Mouse (Mus musculus): ENCODE results near the gene Rnasel. TPM values are rescaled to one million over a fixed set of nuclear protein-coding genes. Genes with fewer than 3 reads are reported as not detected.

The Rnasel gene
- total RNA-seq, 2 experiments from 2014 or later, result 8.8 to 9.3 TPM

- intact Hi-C loops (cut with DNase I), result no loop called here
Observed at GRCm38 (mm10) chr1:153733181-153733580, 16.0 kb upstream of the Rnasel start.

GRCm38 (mm10) chr1:153734866-153735265 is 14.4 kb upstream of the Rnasel start:
- intact Hi-C loops (cut with DNase I), result no loop called here
- no peak for DNase-seq (ENCODE audit: low spot score in 2 of 2)

More at GRCm38 (mm10) chr1:153733181-153733580, 16.0 kb upstream of the Rnasel start:
- DNase-seq (ENCODE audit: low spot score in 2 of 2), result no peak

GRCm38 (mm10) chr1:153736096-153736495 is 13.1 kb upstream of the Rnasel start:
- intact Hi-C loops (cut with DNase I), result no loop called here
- DNase-seq (ENCODE audit: low spot score in 2 of 2), result no peak

GRCm38 (mm10) chr1:153737101-153738085 is 11.8 kb upstream of the Rnasel start:
- DNase-seq (ENCODE audit: low spot score in 2 of 2), result peak in 1 of 2 experiments; percentile 51
- intact Hi-C loops (cut with DNase I), result loop anchor here (2.0 kb wide), 1 partner anchor 59 kb away; no protein-coding TSS in a partner anchor

- intact Hi-C loops (cut with DNase I), result loop anchor here (2.0 to 10.0 kb wide), 2 partner anchors 61 to 255 kb away; partner anchors contain the start of gene Dhx9
- no peak for DNase-seq (ENCODE audit: low spot score in 2 of 2)
Observed at GRCm38 (mm10) chr1:153739437-153740015, 9.7 kb upstream of the Rnasel start.

GRCm38 (mm10) chr1:153740145-153740544 is 9.1 kb upstream of the Rnasel start, which contains the start of gene Rgs16:
TSS of gene Rgs16 (plus strand) at chr1:153740349.
- intact Hi-C loops (cut with DNase I), result loop anchor here (10.0 kb wide), 1 partner anchor 255 kb away; the partner anchor contains the start of gene Dhx9
- DNase-seq (ENCODE audit: low spot score in 2 of 2), result peak; percentile 51 to 54

GRCm38 (mm10) chr1:153740775-153741400 is 8.3 kb upstream of the Rnasel start:
- intact Hi-C loops (cut with DNase I), result loop anchor here (10.0 kb wide), 1 partner anchor 256 kb away; the partner anchor contains the start of gene Dhx9
- DNase-seq (ENCODE audit: low spot score in 2 of 2), result no peak

GRCm38 (mm10) chr1:153741551-153742316 is 7.5 kb upstream of the Rnasel start:
- intact Hi-C loops (cut with DNase I), result loop anchor here (1.0 to 10.0 kb wide), 2 partner anchors 184 to 257 kb away; partner anchors contain the start of gene Dhx9
- no peak for DNase-seq (ENCODE audit: low spot score in 2 of 2)

- peak; percentile 79 to 81 for DNase-seq (ENCODE audit: low spot score in 2 of 2)
- intact Hi-C loops (cut with DNase I), result loop anchor here (1.0 to 10.0 kb wide), 2 partner anchors 185 to 258 kb away; partner anchors contain the start of gene Dhx9
Observed at GRCm38 (mm10) chr1:153742374-153743155, 6.7 kb upstream of the Rnasel start.

- intact Hi-C loops (cut with DNase I), result loop anchor here (1.0 to 10.0 kb wide), 4 partner anchors 101 to 435 kb away; partner anchors contain the start of gene Dhx9
- no peak for DNase-seq (ENCODE audit: low spot score in 2 of 2)
Observed at GRCm38 (mm10) chr1:153746119-153746670, 3.0 kb upstream of the Rnasel start.

GRCm38 (mm10) chr1:153746728-153747127 is 2.5 kb upstream of the Rnasel start:
- peak; percentile 73 for DNase-seq (ENCODE audit: low spot score in 2 of 2)
- intact Hi-C loops (cut with DNase I), result loop anchor here (1.0 to 10.0 kb wide), 4 partner anchors 101 to 434 kb away; partner anchors contain the start of gene Dhx9

- intact Hi-C loops (cut with DNase I), result loop anchor here (2.0 to 10.0 kb wide), 3 partner anchors 99 to 433 kb away; partner anchors contain the start of gene Dhx9
- DNase-seq (ENCODE audit: low spot score in 2 of 2), result no peak
Observed at GRCm38 (mm10) chr1:153747861-153748530, 1.2 kb upstream of the Rnasel start.

GRCm38 (mm10) chr1:153748549-153748948 is 677 bp upstream of the Rnasel start:
- DNase-seq (ENCODE audit: low spot score in 2 of 2), result no peak
- intact Hi-C loops (cut with DNase I), result loop anchor here (5.0 to 10.0 kb wide), 2 partner anchors 99 to 264 kb away; partner anchors contain the start of gene Dhx9

GRCm38 (mm10) chr1:153750054-153750453 is 828 bp downstream of the Rnasel start:
- intact Hi-C loops (cut with DNase I), result loop anchor here (5.0 kb wide), 1 partner anchor 57 kb away; no protein-coding TSS in a partner anchor
- DNase-seq (ENCODE audit: low spot score in 2 of 2), result no peak

GRCm38 (mm10) chr1:153751763-153752301 is 2.6 kb downstream of the Rnasel start:
- intact Hi-C loops (cut with DNase I), result loop anchor here (5.0 kb wide), 1 partner anchor 55 kb away; no protein-coding TSS in a partner anchor
- peak; percentile 39 to 62 for DNase-seq (ENCODE audit: low spot score in 2 of 2)

GRCm38 (mm10) chr1:153752521-153752920 is 3.3 kb downstream of the Rnasel start:
- no peak for DNase-seq (ENCODE audit: low spot score in 2 of 2)
- intact Hi-C loops (cut with DNase I), result loop anchor here (5.0 kb wide), 1 partner anchor 55 kb away; no protein-coding TSS in a partner anchor
